Mouse (Mus musculus): Measurements from ENCODE around the gene Nrxn1.

GRCm38 (mm10) chr17:90809197-90810163, 283.4 kb downstream of the Nrxn1 start:
- TF ChIP-seq POLR2A (IDR thresholded peaks at IDR 0.05; ENCODE audit: insufficient read depth, low read depth, low read length) (no peak), CTCF (IDR thresholded peaks at IDR 0.05; ENCODE audit: insufficient read depth, low read depth, low read length) (no peak)
